Mouse (Mus musculus) Patski (cell line): ENCODE measurements around the gene Shb. TPM values are rescaled to one million over a fixed set of nuclear protein-coding genes. Genes with fewer than 3 reads are reported as not detected.

Source experiments
- ATAC-seq: fragments of 100-300 bp; one replicate; pipeline ENCODE4 v1.8.0; 2021
- CTCF ChIA-PET: fragments of 350-600 bp; sonication (Branson Sonifier 250); formaldehyde crosslinking; loops from one replicate; lab custom pipeline; 2022; ENCODE audit warnings: inconsistent platforms; lab: Charles Lee
- POLR2A ChIA-PET: fragments of 350-600 bp; sonication (Branson Sonifier 250); formaldehyde crosslinking; loops from one replicate; lab custom pipeline; 2022; ENCODE audit warnings: antibody characterized with exemption, inconsistent platforms; lab: Charles Lee
- DNase-seq: peaks from one replicate; pipeline ENCODE4 v3.0.0-alpha.2; 2011; ENCODE audit warnings: low read depth, low spot score
- H3K27me3 ChIP-seq: fragments of 371-371 bp; one replicate; pipeline ENCODE4 v1.5.1; 2021
- CTCF ChIP-seq: fragments of 100-300 bp; IDR thresholded peaks from one replicate; pipeline ENCODE4 v1.5.1; 2021
- in situ Hi-C: fragments of 300-500 bp; cut with MboI; formaldehyde crosslinking; loops from 3 replicates; pipeline ENCODE4 v1.11.1; 2018; ENCODE audit warnings: low pct_unique_long_range_greater_than_20kb, mixed read lengths
- polyA plus RNA-seq: library from polyadenylated mRNA; unstranded; gene quantifications from one replicate; pipeline ENCODE4 v1.2.3, GENCODE M21; 2021

The Shb gene
- polyA plus RNA-seq, 1 experiment from 2014 or later = 71.9 TPM

DNA sequence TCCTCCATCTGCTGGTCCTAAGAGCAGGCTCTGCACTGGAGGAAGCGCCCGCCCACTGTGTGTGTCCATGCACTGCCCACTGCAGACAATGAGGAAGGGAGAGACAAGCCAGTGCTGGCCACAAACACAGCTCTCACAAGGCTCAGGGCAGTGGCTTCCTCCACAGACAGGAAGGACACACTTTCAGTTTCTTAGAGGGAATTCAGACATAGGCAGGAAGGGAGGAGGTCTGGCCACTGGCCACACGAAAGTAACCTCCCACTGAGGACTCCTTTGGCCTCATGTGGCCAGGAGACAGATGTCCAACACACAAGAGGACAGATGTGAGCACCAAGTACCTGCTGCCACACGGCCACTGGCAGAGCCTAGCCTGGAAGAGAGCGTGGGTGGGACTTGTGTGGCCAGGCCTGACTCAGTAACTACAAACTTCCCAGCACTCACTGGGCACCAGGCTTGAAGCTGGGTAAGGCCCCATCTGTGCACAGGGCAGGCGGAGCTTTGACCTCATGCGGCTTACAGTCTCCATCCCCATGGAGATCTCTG, 79.6 kb downstream of the Shb start:
- CTCF ChIA-PET = interaction anchor here (1.3 kb wide), 1 partner anchor 31 kb away, joined by 3 read pairs; no protein-coding TSS in a partner anchor
- no peaks in the 10 kb centered on the region for H3K27me3 ChIP-seq
- in situ Hi-C loops = loop anchor here (5.0 kb wide), 1 partner anchor 65 kb away; no protein-coding TSS in a partner anchor
- DNase-seq (no peak), ATAC-seq (peak; percentile 70)
- no peak for TF ChIP-seq CTCF
- POLR2A ChIA-PET = interaction anchor here (0.9 to 1.6 kb wide), 2 partner anchors 42 to 67 kb away, joined by 3 to 4 read pairs; no protein-coding TSS in a partner anchor

DNA sequence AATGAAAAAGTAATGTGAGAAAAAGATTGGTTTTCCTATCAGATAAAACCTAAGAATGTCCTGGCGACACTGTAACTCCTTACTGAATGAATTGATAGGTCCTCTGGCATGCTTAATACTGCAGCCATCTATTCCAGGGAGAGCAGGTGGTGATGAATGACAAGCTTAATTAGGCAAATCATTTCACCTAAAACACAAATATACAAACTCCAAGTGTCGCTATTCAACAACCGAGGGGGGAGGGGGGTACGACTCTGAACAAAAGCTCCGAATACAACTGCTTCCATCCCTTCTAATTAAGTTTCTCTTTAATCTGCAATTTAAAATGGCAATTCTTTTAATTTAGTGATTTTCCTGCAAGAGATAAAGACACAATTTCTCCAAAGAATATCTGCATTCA, 83.3 kb downstream of the Shb start:
- in situ Hi-C loops = no loop called here
- ATAC-seq (no peak), DNase-seq (no peak)
- CTCF ChIA-PET = interaction anchor here (1.0 to 1.3 kb wide), 2 partner anchors 8 to 12 kb away, joined by 4 read pairs; no protein-coding TSS in a partner anchor
- POLR2A ChIA-PET = interaction anchor here (1.9 kb wide), 1 partner anchor 15 kb away, joined by 4 read pairs; no protein-coding TSS in a partner anchor
- no peak for TF ChIP-seq CTCF
- no peaks in the 10 kb centered on the region for H3K27me3 ChIP-seq

DNA sequence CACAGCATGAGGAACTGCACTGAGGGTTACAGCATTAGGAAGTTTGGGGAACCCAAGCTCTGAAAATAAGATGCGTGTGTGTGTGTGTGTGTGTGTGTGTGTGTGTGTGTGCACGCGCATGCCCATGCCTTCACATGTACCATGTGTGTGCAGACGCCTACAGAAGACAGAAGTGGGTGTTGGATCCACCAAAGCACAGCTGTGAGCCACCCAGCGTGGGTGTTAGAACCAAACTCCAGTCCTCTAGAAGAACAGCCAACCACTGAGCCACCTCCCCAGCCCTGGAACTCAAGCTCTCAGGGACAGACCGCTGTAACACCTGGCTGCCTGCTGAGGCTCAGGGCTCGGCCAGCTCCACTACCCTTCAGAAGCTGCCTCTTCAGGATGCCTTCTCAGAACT, 83.8 kb downstream of the Shb start:
- ATAC-seq = no peak
- ChIA-PET CTCF (interaction anchor here (1.0 to 1.3 kb wide), 2 partner anchors 8 to 12 kb away, joined by 4 read pairs; no protein-coding TSS in a partner anchor), POLR2A (interaction anchor here (1.9 kb wide), 1 partner anchor 15 kb away, joined by 4 read pairs; no protein-coding TSS in a partner anchor)
- DNase-seq = no peak
- H3K27me3 ChIP-seq = no peaks in the 10 kb centered on the region
- in situ Hi-C loops = no loop called here
- TF ChIP-seq CTCF = no peak

DNA sequence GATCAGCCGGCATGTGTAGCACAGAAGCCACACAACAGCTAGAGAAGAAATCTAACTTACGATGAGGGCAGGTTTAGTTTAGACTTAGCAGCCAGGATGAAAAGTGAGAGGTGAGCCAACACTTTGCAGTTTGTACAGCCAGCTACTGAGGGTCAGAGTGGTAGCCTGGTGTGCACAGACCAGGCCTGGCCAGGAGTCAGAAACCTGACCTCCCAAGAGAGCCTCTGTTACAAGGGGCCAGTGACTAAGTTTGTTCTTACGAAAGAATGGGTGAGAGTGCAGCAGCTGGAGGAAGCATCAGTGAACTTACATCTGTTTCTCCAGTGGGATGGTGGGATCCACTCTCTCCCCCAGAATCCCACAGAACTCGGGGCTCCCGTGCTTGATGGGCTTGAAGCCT, 85.1 kb downstream of the Shb start:
- no peak for DNase-seq
- CTCF ChIA-PET = interaction anchor here (0.8 kb wide), 1 partner anchor 10 kb away, joined by 3 read pairs; no protein-coding TSS in a partner anchor

DNA sequence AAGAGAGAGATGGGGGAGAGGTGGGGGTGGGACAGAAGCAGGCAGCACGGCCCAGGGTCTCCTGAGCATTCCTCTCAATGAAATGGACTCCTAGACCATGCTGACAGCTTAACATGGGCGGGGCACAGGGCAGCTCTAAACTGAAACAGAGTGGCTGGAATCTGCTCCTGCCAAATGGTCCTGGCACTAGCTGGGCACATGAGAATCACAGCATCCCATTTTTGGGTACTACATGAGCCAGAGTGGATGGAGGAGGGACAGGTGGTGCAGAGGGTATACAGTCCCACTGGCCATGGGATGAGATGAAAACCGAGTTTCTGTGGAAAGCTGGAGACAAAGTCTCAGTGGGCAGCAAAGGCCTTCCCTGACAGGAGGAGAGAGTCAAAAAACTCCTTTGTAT, 87.0 kb downstream of the Shb start:
- in situ Hi-C loops = no loop called here
- CTCF ChIA-PET = no interaction called here
- DNase-seq (no peak), ATAC-seq (no peak)
- TF ChIP-seq CTCF = no peak
- no peaks in the 10 kb centered on the region for H3K27me3 ChIP-seq
- POLR2A ChIA-PET = no interaction called here

More for the DNA sequence above, 85.1 kb downstream of the Shb start:
- POLR2A ChIA-PET = no interaction called here
- in situ Hi-C loops = no loop called here
- no peaks in the 10 kb centered on the region for H3K27me3 ChIP-seq
- ATAC-seq = no peak
- TF ChIP-seq CTCF = no peak

DNA sequence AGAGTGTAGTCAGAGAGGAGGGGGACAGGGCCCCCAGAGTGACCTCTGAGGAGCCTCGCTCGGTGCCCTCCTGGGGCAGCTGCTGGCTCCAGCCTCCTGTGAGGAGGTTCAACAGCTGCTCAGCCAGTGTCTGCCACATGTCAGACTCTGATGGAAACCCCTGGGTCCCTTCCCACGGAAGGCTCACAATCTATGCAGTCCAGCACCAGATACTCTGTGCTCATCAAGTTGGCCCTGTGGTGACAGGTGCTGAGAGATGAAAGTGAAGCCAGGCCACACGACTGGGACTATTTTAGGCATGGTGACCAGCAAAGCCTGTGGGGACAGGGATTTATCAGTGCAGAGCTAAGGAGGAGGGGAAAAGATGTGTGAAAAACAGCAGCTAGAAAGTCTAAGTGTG, 87.5 kb downstream of the Shb start:
- TF ChIP-seq CTCF = no peak
- no peak for DNase-seq
- in situ Hi-C loops = no loop called here
- ChIA-PET POLR2A (no interaction called here), CTCF (no interaction called here)
- no peak for ATAC-seq
- H3K27me3 ChIP-seq = no peaks in the 10 kb centered on the region

DNA sequence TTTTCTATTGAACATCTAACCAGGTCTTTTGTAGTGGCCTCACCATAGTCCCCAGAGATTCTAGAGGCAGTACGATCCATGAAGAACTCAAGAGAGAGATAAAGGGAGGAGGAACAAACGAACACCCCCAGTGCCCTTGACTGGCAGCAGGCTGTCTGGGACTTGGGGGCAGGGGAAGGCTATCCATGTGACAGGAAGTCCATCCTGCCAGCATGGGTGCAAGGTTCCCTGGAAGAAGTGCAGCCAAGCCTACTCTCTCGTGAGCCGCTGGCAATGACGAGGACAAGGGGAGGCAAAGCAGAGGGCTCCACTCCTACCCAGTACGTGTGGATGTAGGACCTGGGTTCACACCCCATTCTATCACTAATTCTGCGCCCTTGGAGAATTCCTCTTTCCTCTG, 88.6 kb downstream of the Shb start:
- no peak for ATAC-seq
- no peak for DNase-seq
- no peak for TF ChIP-seq CTCF
- in situ Hi-C loops = no loop called here
- POLR2A ChIA-PET = no interaction called here
- no peaks in the 10 kb centered on the region for H3K27me3 ChIP-seq
- CTCF ChIA-PET = no interaction called here

DNA sequence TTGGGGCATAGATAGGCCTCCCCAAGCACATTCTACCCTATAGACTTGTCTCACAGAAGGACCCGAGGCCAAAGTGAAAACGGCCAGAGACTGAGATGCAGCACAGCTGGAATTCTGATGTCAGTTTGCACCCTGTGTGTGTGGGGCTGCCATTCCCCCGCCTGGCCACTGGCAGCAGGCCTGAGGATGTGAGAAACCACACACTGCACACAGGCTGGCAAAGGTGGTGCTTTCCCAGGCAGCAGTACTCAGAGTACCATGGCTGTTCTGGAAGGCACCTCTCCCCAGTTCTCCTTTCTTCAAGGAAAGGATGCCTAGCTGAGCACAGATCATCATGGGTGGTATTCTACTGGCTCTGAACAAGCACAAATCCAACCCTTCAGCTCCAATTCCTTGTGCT, 90.0 kb downstream of the Shb start:
- CTCF ChIA-PET = no interaction called here
- H3K27me3 ChIP-seq = no peaks in the 10 kb centered on the region
- in situ Hi-C loops = no loop called here
- POLR2A ChIA-PET = interaction anchor here (0.6 kb wide), 1 partner anchor 47 kb away, joined by 5 read pairs; no protein-coding TSS in a partner anchor
- TF ChIP-seq CTCF = no peak
- DNase-seq (no peak), ATAC-seq (no peak)

DNA sequence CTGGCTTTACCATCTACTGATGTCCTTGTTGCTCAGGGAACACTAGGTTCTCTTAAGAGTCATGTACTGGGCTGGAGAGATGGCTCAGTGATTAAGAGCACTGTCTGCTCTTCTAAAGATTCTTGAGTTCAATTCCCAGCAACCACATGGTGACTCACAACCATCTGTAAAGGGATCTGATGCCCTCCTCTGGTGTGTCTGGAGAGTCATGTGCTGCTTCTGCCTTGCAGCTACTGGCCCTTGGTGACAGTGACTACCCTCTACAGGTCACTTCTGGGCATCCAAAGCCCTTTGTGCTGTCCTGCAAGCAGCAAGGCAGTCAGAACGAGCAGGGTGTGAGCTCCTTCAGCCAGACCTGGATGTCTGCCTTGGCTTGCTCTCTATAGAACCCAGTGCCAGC, 90.5 kb downstream of the Shb start:
- ATAC-seq (no peak), DNase-seq (no peak)
- CTCF ChIA-PET = no interaction called here
- in situ Hi-C loops = no loop called here
- no peak for TF ChIP-seq CTCF
- no peaks in the 10 kb centered on the region for H3K27me3 ChIP-seq
- POLR2A ChIA-PET = interaction anchor here (0.6 kb wide), 1 partner anchor 24 kb away, joined by 3 read pairs; no protein-coding TSS in a partner anchor

DNA sequence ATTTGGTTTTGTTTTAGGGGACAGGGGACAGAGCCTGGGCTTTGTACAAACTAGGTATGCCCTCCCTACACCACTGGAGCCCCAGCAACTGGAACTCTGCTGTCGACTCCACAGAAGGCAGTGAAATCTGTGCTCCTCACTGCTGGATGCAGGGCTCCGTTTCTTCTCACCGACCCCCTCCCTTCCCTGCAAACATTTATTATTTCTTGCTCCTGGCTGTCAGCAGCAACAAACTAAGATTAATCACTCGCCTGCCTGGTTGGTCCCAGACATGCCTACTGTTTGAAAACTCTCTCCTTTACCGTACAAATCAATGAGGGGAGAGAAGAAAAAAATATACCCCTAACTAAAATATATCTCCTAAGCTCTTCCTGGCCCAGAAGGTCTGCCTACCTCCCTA, 93.0 kb downstream of the Shb start:
- in situ Hi-C loops = no loop called here
- no peaks in the 10 kb centered on the region for H3K27me3 ChIP-seq
- ATAC-seq = no peak
- ChIA-PET POLR2A (no interaction called here), CTCF (interaction anchor here (1.3 to 1.8 kb wide), 2 partner anchors 89 to 92 kb away, joined by 3 read pairs; no protein-coding TSS in a partner anchor)
- TF ChIP-seq CTCF = no peak
- DNase-seq = no peak

DNA sequence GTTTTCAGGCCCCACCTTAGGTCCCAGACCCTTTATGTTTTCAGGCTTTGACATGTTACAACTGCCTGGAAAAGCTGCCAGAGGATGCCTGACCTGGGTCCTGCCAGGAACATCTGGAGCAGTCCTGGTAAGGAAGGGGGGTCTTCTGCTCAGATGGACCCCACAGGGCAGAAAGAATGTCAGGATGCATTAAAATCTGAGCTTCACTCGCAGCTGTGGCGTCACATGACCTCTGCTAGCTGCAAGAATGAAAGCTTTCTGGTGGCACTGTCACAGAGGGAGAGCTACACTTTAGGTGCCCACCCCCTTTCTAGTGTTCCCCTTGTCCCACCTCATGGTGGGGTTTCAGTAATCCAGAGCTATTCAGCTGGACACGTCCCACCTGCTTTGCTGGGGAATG, 95.3 kb downstream of the Shb start:
- no peak for ATAC-seq
- no peak for TF ChIP-seq CTCF
- POLR2A ChIA-PET = interaction anchor here (1.0 kb wide), 1 partner anchor 12 kb away, joined by 3 read pairs; no protein-coding TSS in a partner anchor
- no peak for DNase-seq
- in situ Hi-C loops = no loop called here
- no peaks in the 10 kb centered on the region for H3K27me3 ChIP-seq
- CTCF ChIA-PET = interaction anchor here (1.1 to 2.3 kb wide), 3 partner anchors 10 to 90 kb away, joined by 3 to 6 read pairs (median 4); no protein-coding TSS in a partner anchor
